Mouse (Mus musculus) granulocyte monocyte progenitor cell, adult 5-6 weeks (primary cell): ENCODE results near the gene Tti1. TPM values are rescaled to one million over a fixed set of nuclear protein-coding genes. Genes with fewer than 3 reads are reported as not detected.
"Not testable (repeated sequence)": the region's sequence is repeated elsewhere in the genome, so short reads cannot be mapped to it uniquely, and the experiment has no call there.

ENCODE experiments used
- ATAC-seq: replicated peaks from 2 replicates; pipeline ENCODE4 v1.8.0; 2016; ENCODE audit warnings: mild to moderate bottlenecking, moderate TSS enrichment, inconsistent platforms; ENCODE audit not compliant: poor library complexity, severe bottlenecking
- total RNA-seq, 2 experiments: library from RNA; stranded (forward) in 1 of 2; stranded (reverse) in 1 of 2; fragments of 200-712, 200-1000 nt in 1 of 2; fragments of >200 nt in 1 of 2; fragmentation: Nextera tagmentation in 1 of 2; gene quantifications; 2 replicates each; pipeline ENCODE4 v1.2.3; 2014 to 2017

The Tti1 gene
- total RNA-seq (2014; fragmentation: Nextera tagmentation): 29.5 and 38.7 TPM in 2 replicates
- total RNA-seq (2017): 25.3 and 27.0 TPM in 2 replicates

GRCm38 (mm10) chr2:158028354-158028863 is at the start of gene Tti1, which contains the start of gene Rprd1b:
Gene Tti1, minus strand, starts transcription at chr2:158028433.
Gene Rprd1b, plus strand, starts transcription at chr2:158028497.
- ATAC-seq: peak; percentile 88

GRCm38 (mm10) chr2:158077981-158078380 is 49.7 kb upstream of the Tti1 start:
- ATAC-seq: no peak

GRCm38 (mm10) chr2:158076690-158077089 is 48.5 kb upstream of the Tti1 start:
- peak; percentile 76 for ATAC-seq

- ATAC-seq: no peak
Observed at GRCm38 (mm10) chr2:158074835-158075234, 46.6 kb upstream of the Tti1 start.

- no peak for ATAC-seq
Observed at GRCm38 (mm10) chr2:158071633-158071995, 43.4 kb upstream of the Tti1 start.

- no peak for ATAC-seq
Observed at GRCm38 (mm10) chr2:158070885-158071632, 42.8 kb upstream of the Tti1 start.

GRCm38 (mm10) chr2:158068444-158068971 is 40.3 kb upstream of the Tti1 start:
- no peak for ATAC-seq

GRCm38 (mm10) chr2:158067260-158067824 is 39.1 kb upstream of the Tti1 start:
- ATAC-seq: no peak

GRCm38 (mm10) chr2:158066456-158066855 is 38.2 kb upstream of the Tti1 start:
- no peak for ATAC-seq

GRCm38 (mm10) chr2:158065064-158065463 is 36.8 kb upstream of the Tti1 start:
- ATAC-seq: no peak

GRCm38 (mm10) chr2:158064571-158065048 is 36.4 kb upstream of the Tti1 start:
- peak; percentile 56 for ATAC-seq

- no peak for ATAC-seq
Observed at GRCm38 (mm10) chr2:158063036-158063435, 34.8 kb upstream of the Tti1 start.

GRCm38 (mm10) chr2:158059666-158060105 is 31.5 kb upstream of the Tti1 start:
- no peak for ATAC-seq

GRCm38 (mm10) chr2:158058534-158058933 is 30.3 kb upstream of the Tti1 start:
- ATAC-seq: no peak

- ATAC-seq: no peak
Observed at GRCm38 (mm10) chr2:158057030-158057429, 28.8 kb upstream of the Tti1 start.

GRCm38 (mm10) chr2:158055383-158055782 is 27.1 kb upstream of the Tti1 start:
- not testable (repeated sequence) for ATAC-seq

- no peak for ATAC-seq
Observed at GRCm38 (mm10) chr2:158054596-158054995, 26.4 kb upstream of the Tti1 start.

- ATAC-seq: no peak
Observed at GRCm38 (mm10) chr2:158050116-158050515, 21.9 kb upstream of the Tti1 start.

GRCm38 (mm10) chr2:158048718-158049117 is 20.5 kb upstream of the Tti1 start:
- ATAC-seq: no peak

- peak; percentile 76 for ATAC-seq
Observed at GRCm38 (mm10) chr2:158047903-158048302, 19.7 kb upstream of the Tti1 start.

GRCm38 (mm10) chr2:158046186-158046585 is 18.0 kb upstream of the Tti1 start:
- ATAC-seq: peak; percentile 55
